Comparison of ENCODE assay signal across 14 mouse cellular contexts in genomic region chr5:101768558-101768957, GRCm38 (mm10).
"Had no signal": no experiment of that assay in that cellular context is flagged by ENCODE, and none has a peak within 500 bp of the region (broad histone marks: within the 10 kb centered on the region; RNA-seq: fewer than 3 reads in every experiment).

No protein-coding gene starts in this region.

- H3K9ac ChIP-seq: limb, embryonic 12.5 days; liver, embryonic 14.5 days; midbrain, embryonic 15.5 days; neural tube, embryonic 12.5 days had no signal

- H3K9me3 ChIP-seq: limb, embryonic 12.5 days; midbrain, embryonic 15.5 days; neural tube, embryonic 12.5 days had no signal

- H3K27ac ChIP-seq: kidney, postnatal 0 days; limb, embryonic 12.5 days; liver, embryonic 14.5 days; macrophage; midbrain, embryonic 15.5 days; neural tube, embryonic 12.5 days had no signal

- ATAC-seq: midbrain, embryonic 15.5 days had no signal

- DNase-seq: kidney, adult 9 months; liver; lung, adult 2 months; lung, postnatal 10 days; spleen, adult 18-20 months; thymus, postnatal 14 days had no signal

- H3K4me3 ChIP-seq: limb, embryonic 12.5 days; megakaryocyte, embryonic 14.5 days; midbrain, embryonic 15.5 days; neural tube, embryonic 12.5 days had no signal

- H3K4me2 ChIP-seq: limb, embryonic 12.5 days; midbrain, embryonic 11.5 days; midbrain, embryonic 15.5 days; neural tube, embryonic 12.5 days had no signal

- H3K36me3 ChIP-seq: limb, embryonic 12.5 days; midbrain, embryonic 15.5 days; neural tube, embryonic 12.5 days had no signal
